Mouse (Mus musculus): ENCODE data around the gene Rgs10. TPM values are rescaled to one million over a fixed set of nuclear protein-coding genes. Genes with fewer than 3 reads are reported as not detected.

Rgs10 gene
- total RNA-seq (2017) = 46.9 to 71.7 TPM (median 48.9 TPM) in 3 replicates

DNA sequence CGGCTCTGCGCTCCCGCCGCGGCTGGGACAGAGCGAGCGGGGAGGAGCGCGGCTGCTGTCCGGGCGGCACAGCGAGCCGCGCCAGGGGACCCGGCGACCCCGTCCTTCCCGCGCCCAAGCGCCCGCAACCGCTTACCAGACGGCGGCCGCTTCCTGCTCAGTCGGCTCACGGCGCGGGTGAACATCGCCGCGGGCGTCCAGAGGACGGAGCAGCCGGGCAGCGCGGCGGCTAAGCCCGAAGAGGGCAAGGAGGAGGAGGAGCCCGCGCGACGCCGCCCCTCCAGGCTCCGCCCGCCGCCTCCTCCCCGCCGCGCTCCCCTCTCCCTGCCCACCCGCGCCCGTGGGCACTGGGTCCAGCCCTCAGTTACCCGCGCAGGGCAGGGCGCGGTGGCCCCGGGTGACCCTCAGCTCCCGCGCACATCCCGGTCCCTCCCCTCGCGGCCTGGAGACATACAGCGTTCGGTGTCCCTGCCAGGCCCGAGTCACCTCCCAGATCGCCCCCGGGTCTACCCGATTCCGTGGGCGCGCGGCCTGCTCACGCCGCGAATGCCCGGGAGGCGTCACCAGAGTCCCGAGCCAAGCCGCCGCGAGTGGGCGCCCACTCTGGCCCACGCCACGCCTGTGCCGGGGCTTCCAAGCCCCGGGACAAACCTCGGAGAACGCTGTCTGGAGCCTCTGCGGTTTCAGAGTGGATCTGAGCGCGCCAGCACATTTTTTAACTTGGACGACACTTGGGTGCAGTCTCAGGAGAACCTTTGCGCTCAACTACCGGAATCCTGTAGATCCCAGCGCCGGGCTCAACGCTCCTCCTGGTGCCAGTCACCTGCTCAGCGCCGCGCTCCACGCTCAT lies at the start of gene Rgs10:
Rgs10 (minus strand) TSS at position 829 of the 850 bp plus-strand sequence.
- 0 out of 2 replicates have a peak, but pooled peaks have one; percentile 42 for ATAC-seq (replicated peaks; ENCODE audit: insufficient number of reproducible peaks, low FRiP score, low TSS enrichment, poor library complexity, severe bottlenecking)

DNA sequence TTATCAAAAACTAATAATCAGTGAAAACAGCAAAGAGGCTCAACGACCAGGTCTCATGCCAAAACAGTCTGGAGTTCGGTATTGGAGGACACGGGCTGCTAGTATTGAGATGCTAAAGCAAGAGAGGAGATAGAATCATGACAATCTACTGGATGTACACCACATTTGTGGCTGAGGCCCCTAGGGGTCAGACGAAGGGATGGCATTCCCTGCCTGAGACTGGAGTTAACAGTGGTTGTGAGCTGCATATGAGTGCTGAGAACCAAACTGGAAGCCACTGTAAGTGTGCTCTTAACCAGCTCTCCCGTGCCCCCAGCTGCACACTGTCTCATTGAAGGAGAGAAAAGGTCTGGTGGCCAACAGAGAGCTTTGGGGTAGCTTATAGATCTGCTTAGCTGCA lies 43.8 kb upstream of the Rgs10 start:
- ATAC-seq (replicated peaks; ENCODE audit: insufficient number of reproducible peaks, low FRiP score, low TSS enrichment, poor library complexity, severe bottlenecking) = no peak

DNA sequence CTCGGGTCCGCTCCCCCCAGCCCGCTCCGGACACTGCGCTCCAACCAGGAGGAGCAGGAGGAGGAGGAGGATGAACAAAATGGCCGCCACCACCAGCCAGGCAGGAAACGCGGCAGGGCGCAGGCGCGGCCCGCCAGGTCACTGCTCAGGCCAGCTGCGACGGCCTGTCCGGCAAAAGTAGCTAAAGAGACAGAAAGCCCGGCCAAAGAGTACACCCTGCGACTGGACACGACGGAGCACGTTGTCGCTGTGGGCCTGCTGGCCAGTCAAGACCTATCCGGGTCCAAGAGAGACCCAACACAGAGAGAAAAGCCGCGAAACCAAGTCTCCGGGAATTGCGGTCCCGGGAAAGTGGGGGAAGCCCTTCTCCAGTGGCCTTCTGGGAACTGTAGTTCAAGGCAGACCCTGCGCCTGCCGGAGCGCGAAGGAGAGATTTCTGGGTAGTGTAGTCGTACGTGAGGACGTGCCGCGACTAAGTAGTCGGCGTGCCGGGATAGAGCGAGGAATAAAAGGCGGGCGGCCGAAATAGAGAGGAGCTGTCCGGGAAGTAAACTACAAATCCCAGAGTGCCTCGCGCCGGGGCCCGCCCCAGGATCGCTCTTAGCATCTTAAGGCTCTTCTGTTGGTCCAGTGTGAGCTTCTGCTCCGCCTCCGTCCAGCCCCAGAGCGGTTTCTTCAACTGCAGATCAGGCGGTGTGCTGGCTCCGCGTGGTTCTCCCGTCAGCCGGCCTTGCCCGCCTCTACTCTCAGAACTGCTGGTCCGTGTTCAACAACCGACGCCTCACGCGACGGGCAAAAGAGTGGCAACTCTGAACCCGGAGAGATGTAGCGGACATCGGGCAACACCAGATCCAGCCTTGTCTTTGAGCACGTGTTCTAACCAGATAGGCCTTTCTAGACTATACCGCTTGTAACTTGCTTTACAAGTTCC lies 43.0 kb upstream of the Rgs10 start, which contains the start of gene Tial1:
Tial1 (minus strand) TSS at position 433 of the 931 bp plus-strand sequence.
- ATAC-seq (replicated peaks; ENCODE audit: insufficient number of reproducible peaks, low FRiP score, low TSS enrichment, poor library complexity, severe bottlenecking) = peak; percentile 93

DNA sequence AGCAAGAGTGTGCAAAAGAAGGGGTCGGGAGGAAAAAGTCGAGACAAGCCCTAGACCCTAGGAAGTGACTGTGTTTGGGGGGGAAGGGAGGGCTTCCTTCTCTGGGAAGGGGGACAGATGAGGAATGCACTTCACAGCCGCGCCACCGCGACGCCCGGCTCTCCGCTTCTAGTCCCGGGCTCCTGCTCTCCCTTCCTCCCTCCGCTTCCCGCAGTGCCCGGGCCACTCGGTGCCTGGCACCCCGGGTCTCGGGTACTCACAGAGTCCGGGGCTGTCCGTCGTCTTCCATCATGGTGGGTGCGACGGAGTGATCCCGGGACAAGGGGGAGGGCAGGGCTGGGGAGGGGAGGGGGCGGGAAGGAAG lies 42.3 kb upstream of the Rgs10 start:
- peak; percentile 3; the same call in 1 of the 2 replicates for ATAC-seq (replicated peaks; ENCODE audit: insufficient number of reproducible peaks, low FRiP score, low TSS enrichment, poor library complexity, severe bottlenecking)

DNA sequence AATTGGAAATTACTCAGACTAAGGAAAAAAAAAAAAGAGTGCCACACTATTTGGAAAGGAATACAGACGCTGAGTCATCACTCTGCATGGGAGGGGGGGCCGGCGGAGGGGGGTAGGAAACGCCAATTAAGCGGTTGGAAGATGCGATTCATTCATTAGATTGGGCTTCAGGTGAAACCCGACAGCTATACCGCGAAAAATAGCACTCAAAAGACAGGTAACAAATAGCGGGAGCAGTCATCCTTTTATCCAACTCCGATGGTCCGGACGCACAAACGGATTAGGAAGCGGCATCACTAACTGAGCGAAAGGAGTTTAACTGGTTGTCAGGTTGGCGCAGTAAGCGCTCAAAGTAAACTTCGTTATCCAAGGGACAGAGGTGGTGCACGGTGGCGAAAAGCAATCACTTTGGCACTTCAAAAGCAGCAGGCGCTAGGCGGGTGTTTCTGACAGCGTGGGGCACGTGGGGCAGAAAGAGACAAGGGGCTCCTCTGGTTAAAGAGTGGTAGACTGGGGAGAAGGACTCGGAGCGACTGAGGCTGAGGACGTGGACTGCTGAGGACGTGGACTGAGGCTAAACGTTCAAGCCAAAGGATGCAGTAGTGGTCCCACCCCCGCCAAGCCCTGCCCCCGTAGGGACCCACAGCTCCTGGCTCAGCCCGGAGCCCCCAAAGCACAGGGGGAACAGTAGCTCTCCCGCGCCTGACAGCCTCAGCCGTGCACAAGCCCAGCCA lies 41.7 kb upstream of the Rgs10 start:
- ATAC-seq (replicated peaks; ENCODE audit: insufficient number of reproducible peaks, low FRiP score, low TSS enrichment, poor library complexity, severe bottlenecking) = no peak

DNA sequence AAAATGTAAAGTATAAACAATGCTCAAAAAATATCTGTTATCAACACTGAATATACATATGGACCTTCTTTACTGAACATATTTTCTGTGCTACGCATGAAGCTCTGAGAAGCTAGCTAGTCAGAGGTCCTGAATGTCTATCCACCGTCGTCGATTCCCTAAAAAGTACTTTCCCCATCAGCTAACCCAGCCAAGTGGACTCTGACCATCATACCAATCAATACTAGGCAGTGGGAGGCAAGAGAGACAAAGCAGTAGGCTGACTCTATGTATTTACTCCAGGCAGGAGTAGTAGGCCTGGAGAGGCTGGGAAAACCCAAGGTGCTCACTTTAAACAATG lies 41.2 kb upstream of the Rgs10 start:
- ATAC-seq (replicated peaks; ENCODE audit: insufficient number of reproducible peaks, low FRiP score, low TSS enrichment, poor library complexity, severe bottlenecking) = no peak

DNA sequence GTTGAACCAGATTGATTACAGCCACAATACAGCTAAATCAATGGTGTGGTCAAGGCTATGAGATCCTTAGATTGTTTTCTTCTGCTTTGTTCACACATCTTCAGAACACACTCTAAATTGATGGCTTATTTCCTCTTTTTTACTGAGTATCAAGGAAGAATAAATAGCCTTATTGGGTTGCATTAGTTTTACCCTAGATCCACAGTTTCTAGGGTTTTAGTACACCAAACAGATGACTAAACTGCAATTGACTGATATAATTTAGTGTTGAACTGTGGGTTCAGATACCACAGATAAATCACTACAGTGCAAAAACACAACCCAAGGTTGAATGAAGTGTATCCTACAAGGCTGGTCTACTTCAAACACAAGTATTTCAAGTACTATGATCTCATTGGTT lies 39.5 kb upstream of the Rgs10 start:
- no peak for ATAC-seq (replicated peaks; ENCODE audit: insufficient number of reproducible peaks, low FRiP score, low TSS enrichment, poor library complexity, severe bottlenecking)

DNA sequence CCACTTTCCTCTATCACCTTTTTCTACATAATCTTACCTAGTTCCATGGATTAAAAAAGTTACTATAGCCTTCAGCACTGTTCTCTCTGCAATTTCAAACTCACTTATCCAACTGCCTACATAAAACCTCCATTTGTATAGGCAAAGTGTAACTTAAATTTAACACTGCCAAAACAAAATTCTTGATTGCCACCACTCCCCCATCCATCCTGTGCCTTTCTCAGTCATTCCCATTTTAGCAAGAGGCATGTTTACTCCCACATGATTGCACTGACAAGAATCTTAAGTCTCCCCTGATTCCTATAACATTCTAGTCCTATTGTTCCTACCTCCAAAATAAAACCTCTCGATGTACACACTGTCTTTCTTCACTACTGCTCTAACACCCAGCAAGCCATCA lies 34.2 kb upstream of the Rgs10 start:
- ATAC-seq (replicated peaks; ENCODE audit: insufficient number of reproducible peaks, low FRiP score, low TSS enrichment, poor library complexity, severe bottlenecking) = no peak

DNA sequence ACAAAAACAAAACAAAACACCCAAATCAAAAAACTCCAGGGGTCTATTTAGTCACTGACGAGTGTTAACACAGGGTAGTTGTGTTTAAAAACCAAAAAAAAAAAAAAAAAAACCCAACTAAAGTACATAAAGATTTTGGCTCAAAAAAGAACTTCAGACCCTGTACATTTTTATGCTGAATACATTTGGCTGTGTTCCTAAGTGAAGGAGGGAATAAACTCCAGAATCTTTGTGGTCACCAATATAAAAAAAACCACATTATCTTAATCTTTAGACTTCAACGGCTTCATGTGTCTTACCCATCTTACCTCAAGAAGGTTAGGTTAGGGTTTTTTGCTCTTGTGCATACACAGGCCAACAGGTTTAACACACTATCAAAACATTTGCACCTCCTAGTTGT lies 22.0 kb upstream of the Rgs10 start:
- no peak for ATAC-seq (replicated peaks; ENCODE audit: insufficient number of reproducible peaks, low FRiP score, low TSS enrichment, poor library complexity, severe bottlenecking)

DNA sequence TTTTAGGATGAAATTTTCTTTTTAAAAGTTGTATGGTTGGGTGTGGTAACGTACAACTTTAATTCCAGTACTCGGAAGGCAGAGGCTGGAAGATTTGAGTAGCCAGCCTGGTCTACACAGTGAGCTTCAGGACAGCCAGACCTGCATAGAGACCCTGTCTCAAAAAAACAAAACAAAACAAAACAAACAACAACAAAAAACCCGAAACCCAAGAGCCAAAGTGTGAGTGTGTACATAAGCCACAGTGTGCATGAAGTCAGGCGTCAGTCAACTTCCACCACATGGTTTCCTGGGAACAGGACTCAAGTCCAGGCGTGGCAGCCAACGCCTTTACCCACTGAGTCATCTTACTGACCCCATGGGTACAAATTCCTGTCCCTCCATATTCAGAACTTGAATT lies 20.7 kb upstream of the Rgs10 start:
- no peak for ATAC-seq (replicated peaks; ENCODE audit: insufficient number of reproducible peaks, low FRiP score, low TSS enrichment, poor library complexity, severe bottlenecking)

DNA sequence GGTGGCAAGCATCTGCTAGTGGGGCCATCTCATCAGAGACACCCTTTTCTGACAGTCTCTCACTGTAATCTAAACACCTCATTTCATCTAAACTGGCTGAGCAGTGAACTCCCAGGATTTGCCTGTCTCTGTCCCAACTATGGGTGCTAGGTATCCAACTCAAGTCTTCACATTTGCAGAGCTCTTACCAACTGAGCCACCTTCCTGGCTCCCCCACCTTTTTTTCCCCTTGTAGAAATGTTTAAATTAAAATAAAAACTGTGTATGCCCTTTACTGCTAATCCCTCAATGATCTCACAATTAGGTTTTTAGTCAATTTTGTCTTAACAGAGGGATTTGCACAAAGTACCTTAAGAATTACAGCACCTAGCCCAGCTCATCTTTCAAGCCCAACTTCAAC lies 19.6 kb upstream of the Rgs10 start:
- no peak for ATAC-seq (replicated peaks; ENCODE audit: insufficient number of reproducible peaks, low FRiP score, low TSS enrichment, poor library complexity, severe bottlenecking)

DNA sequence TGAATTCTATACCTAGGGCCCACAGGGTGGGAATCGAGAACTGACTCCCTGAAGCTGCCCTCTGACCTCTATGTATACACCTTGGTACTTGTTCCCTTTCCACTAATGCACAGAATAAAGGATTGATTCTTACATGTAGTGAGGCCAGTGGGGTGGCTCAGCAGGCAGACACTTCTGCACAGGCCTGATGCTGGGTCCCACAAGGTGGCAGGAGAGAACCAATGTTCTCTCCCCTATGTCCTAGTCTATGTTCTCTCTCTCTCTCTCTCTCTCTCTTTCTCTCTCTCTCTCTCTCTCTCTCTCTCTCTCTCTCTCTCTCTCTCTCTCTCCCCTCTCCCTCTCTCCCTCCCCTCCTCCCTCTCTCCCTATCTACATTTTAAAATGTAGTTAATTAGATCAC lies 14.7 kb upstream of the Rgs10 start:
- ATAC-seq (replicated peaks; ENCODE audit: insufficient number of reproducible peaks, low FRiP score, low TSS enrichment, poor library complexity, severe bottlenecking) = no peak

DNA sequence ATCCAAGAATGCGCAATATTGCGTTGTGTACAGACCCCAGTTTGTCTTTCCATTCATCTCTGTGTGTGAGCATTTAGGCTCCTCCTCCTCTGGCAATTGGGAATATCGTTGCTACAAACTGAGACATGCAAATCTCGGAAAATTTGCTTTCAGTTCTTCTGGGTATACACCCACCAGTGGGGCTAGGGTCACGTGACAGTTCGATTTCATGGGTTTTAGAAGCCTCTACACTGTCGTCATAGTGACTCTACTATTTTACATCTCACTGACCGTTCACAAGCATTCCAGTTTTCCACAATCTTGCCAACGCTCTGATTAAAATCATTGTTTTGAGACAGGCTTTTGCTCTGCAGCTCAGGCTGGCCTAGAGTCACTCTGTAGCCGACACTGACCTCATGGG lies 14.0 kb upstream of the Rgs10 start:
- ATAC-seq (replicated peaks; ENCODE audit: insufficient number of reproducible peaks, low FRiP score, low TSS enrichment, poor library complexity, severe bottlenecking) = no peak

DNA sequence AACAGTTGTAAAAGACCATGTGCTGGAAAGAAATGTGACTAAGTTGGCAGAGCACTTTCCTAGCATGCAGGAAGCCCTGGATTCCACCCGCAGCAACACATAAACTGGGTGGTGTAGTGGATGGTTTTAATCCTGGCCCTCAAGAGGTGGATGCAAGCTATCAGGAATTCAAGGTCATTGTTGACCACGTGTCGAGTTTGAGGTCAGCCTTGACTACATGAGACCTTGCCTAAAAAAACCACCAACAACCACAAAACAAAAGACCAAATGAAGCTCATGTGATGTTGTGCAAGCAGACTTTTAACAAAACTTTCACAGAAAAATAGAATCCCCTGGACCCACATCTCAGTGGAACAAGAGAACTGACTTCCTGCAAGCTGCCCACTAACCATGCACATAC lies 3.9 kb upstream of the Rgs10 start:
- ATAC-seq (replicated peaks; ENCODE audit: insufficient number of reproducible peaks, low FRiP score, low TSS enrichment, poor library complexity, severe bottlenecking) = no peak

DNA sequence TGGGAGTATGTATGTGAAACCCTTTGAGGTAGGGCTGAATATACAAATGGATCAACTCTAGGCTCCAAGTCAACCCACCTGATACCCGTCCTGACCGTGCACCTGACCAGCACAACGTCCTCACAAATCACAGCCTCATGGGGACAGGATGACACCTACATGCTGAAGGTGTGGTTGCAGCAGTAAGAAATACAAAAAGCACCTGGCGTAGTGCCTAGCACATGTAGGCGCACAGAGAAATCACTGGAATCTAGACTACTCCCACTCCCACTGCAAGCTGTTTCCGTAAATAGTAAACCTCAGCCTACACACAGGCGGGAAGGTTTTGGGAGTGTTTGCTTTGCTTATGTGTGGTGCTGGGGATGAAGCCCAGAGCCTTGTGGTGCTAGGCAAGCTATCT lies 3.1 kb upstream of the Rgs10 start:
- no peak for ATAC-seq (replicated peaks; ENCODE audit: insufficient number of reproducible peaks, low FRiP score, low TSS enrichment, poor library complexity, severe bottlenecking)

DNA sequence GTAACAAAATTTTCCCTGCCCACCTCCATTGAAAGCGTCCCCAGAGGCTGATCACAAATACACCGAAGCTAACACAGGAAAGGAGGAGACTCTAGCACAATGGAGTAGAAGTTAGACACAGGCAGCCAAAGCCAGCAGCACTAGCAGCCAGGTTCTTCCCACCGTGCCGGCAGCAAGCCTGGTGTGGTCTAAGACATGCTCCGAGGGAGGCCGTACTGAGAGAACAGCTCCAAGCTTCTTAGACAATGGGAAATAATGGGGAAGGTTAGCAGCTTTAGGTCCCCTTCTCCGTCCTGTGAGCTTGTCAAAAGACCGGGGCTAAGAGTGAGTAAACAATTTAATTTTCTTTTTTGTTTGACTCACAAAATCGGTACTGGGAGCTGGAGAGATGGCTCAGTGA lies 1.1 kb upstream of the Rgs10 start:
- ATAC-seq (replicated peaks; ENCODE audit: insufficient number of reproducible peaks, low FRiP score, low TSS enrichment, poor library complexity, severe bottlenecking) = no peak

DNA sequence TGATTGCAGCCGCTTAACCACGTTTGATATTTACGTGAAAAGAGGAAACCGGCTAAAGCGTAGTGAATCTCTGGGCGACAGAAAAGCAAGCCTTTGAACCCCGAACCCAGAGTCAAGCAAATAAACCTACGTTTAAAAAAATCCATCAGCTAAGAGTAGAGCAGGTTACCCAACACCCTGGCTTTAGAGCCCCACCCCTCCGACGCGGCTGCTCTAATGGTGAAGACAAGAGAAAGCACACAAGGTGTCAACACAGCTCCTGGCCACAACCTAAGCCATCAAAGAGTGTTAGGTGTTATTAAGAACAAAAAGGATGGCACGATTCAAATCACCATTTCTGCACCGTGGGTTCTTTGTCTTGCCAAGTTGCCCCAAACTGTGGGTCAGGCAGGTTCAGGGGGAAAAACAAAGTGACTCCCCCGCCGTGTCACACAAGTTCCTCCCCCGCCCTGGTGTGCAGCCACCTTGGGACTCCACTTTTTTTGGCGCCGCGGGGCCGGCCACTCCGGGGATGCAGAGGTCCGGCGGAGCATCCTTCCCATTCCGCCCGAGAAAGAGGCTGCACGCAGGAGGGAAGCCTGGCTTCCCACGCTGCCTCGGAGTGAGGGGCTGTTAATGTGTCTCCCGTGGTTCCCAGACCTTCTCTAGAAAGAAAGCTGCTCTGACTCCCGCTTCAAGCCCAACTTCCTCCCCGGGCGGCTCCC lies 1.2 kb downstream of the Rgs10 start:
- ATAC-seq (replicated peaks; ENCODE audit: insufficient number of reproducible peaks, low FRiP score, low TSS enrichment, poor library complexity, severe bottlenecking) = no peak

DNA sequence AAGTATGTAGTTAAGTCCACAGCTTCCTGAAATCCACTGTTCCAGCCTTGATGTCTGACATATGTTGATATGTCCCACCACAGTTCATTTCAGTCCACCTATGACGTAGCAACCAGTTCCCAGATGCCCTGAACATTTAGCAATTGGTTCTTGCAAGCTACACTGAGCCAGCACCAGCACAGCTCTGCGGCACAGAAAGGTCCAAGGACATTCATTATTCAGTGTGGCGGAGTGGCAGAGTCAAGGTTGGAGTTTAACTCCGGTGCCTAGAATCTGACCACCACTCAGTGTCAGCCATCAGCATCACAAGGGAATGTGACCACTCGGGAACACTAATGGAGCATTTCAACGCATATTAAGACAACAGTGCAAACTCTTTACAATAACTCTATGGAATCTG lies 1.9 kb downstream of the Rgs10 start:
- no peak for ATAC-seq (replicated peaks; ENCODE audit: insufficient number of reproducible peaks, low FRiP score, low TSS enrichment, poor library complexity, severe bottlenecking)

DNA sequence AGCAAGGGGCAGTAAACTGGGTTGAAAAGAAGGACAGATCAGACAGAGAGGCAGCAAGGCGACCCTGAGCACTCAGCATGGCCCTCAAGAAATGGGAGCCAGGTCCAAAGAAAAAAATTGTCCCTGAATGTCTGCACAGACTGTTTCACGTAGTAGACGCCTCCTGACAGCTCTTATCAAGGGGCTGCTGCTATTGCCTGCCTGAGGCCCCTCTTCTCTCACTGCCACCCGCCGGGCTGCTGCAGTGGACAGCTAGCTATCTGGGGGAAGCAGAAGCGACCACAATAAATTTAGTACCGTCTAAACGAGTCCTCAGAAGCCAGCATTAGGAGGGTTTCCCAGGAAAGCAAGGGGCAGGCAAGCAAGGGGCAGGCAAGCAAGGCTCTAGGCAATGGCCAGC lies 4.1 kb downstream of the Rgs10 start:
- ATAC-seq (replicated peaks; ENCODE audit: insufficient number of reproducible peaks, low FRiP score, low TSS enrichment, poor library complexity, severe bottlenecking) = no peak
